Mouse (Mus musculus): ENCODE data around the gene Ugt2b38. TPM values are rescaled to one million over a fixed set of nuclear protein-coding genes. Genes with fewer than 3 reads are reported as not detected.
"Not testable (repeated sequence)": the region's sequence is repeated elsewhere in the genome, so short reads cannot be mapped to it uniquely, and the experiment has no call there.

Ugt2b38 gene
- polyA plus RNA-seq, 1 experiment from 2014 or later = not detected

- Histone ChIP-seq H3K9ac (ENCODE audit: low read length) (no peak overlapping the region), H3K9me3 (ENCODE audit: control insufficient read depth, low read length) (no peaks in the 10 kb centered on the region), H3K27ac (ENCODE audit: low read depth) (no peak overlapping the region), H3K4me3 (ENCODE audit: low read depth, low read length) (no peak overlapping the region), H3K36me3 (ENCODE audit: control insufficient read depth, insufficient read depth, low read length) (no peaks in the 10 kb centered on the region), H3K27me3 (replicated peaks; ENCODE audit: control insufficient read depth, insufficient read depth, low read length) (no peaks in the 10 kb centered on the region), H3K4me1 (replicated peaks; ENCODE audit: control insufficient read depth, insufficient read depth, low read length) (no peaks in the 10 kb centered on the region), H3K4me2 (ENCODE audit: low read length) (no peak overlapping the region)
- 80% methylated on average over 2 of the region's 2 CpGs for WGBS
- ATAC-seq (replicated peaks; ENCODE audit: low FRiP score, low TSS enrichment, low read depth) (no peak), DNase-seq (ENCODE audit: low spot score) (no peak)
Measured at GRCm38 (mm10) chr5:87390818-87391217, 33.2 kb downstream of the Ugt2b38 start.

GRCm38 (mm10) chr5:87380234-87380633 is 43.8 kb downstream of the Ugt2b38 start:
- no peak for ATAC-seq (replicated peaks; ENCODE audit: low FRiP score, low TSS enrichment, low read depth)
- WGBS = 63% methylated on average over 2 of the region's 2 CpGs
- H3K27ac ChIP-seq (ENCODE audit: low read depth) = no peak overlapping the region

GRCm38 (mm10) chr5:87379825-87380224 is 44.2 kb downstream of the Ugt2b38 start:
- 0 out of 2 replicates have a peak, but pooled peaks have one; percentile 36 for ATAC-seq (replicated peaks; ENCODE audit: low FRiP score, low TSS enrichment, low read depth)
- Histone ChIP-seq H3K9ac (ENCODE audit: low read length) (no peak overlapping the region), H3K4me2 (ENCODE audit: low read length) (no peak overlapping the region), H3K27me3 (replicated peaks; ENCODE audit: control insufficient read depth, insufficient read depth, low read length) (no peaks in the 10 kb centered on the region), H3K36me3 (ENCODE audit: control insufficient read depth, insufficient read depth, low read length) (no peaks in the 10 kb centered on the region), H3K4me3 (ENCODE audit: low read depth, low read length) (no peak overlapping the region), H3K9me3 (ENCODE audit: control insufficient read depth, low read length) (no peaks in the 10 kb centered on the region), H3K27ac (ENCODE audit: low read depth) (no peak overlapping the region), H3K4me1 (replicated peaks; ENCODE audit: control insufficient read depth, insufficient read depth, low read length) (no peaks in the 10 kb centered on the region)
- no peak for DNase-seq (ENCODE audit: low spot score)

More at GRCm38 (mm10) chr5:87380234-87380633, 43.8 kb downstream of the Ugt2b38 start:
- no peaks in the 10 kb centered on the region for H3K9me3 ChIP-seq (ENCODE audit: control insufficient read depth, low read length)
- H3K4me3 ChIP-seq (ENCODE audit: low read depth, low read length) = no peak overlapping the region
- no peak overlapping the region for H3K9ac ChIP-seq (ENCODE audit: low read length)
- H3K27me3 ChIP-seq (replicated peaks; ENCODE audit: control insufficient read depth, insufficient read depth, low read length) = no peaks in the 10 kb centered on the region
- DNase-seq (ENCODE audit: low spot score) = no peak
- H3K4me1 ChIP-seq (replicated peaks; ENCODE audit: control insufficient read depth, insufficient read depth, low read length) = no peaks in the 10 kb centered on the region
- H3K4me2 ChIP-seq (ENCODE audit: low read length) = no peak overlapping the region
- no peaks in the 10 kb centered on the region for H3K36me3 ChIP-seq (ENCODE audit: control insufficient read depth, insufficient read depth, low read length)

- Histone ChIP-seq H3K9me3 (ENCODE audit: control insufficient read depth, low read length) (no peaks in the 10 kb centered on the region), H3K4me1 (replicated peaks; ENCODE audit: control insufficient read depth, insufficient read depth, low read length) (no peaks in the 10 kb centered on the region), H3K27me3 (replicated peaks; ENCODE audit: control insufficient read depth, insufficient read depth, low read length) (no peaks in the 10 kb centered on the region), H3K36me3 (ENCODE audit: control insufficient read depth, insufficient read depth, low read length) (no peaks in the 10 kb centered on the region), H3K4me2 (ENCODE audit: low read length) (no peak overlapping the region), H3K4me3 (ENCODE audit: low read depth, low read length) (no peak overlapping the region), H3K27ac (ENCODE audit: low read depth) (no peak overlapping the region), H3K9ac (ENCODE audit: low read length) (no peak overlapping the region)
- DNase-seq (ENCODE audit: low spot score) (no peak), ATAC-seq (replicated peaks; ENCODE audit: low FRiP score, low TSS enrichment, low read depth) (no peak)
- 88% methylated on average over 3 of the region's 3 CpGs for WGBS
Measured at GRCm38 (mm10) chr5:87375874-87376383, 48.1 kb downstream of the Ugt2b38 start.

- DNase-seq (ENCODE audit: low spot score) (no peak), ATAC-seq (replicated peaks; ENCODE audit: low FRiP score, low TSS enrichment, low read depth) (no peak)
- no peaks in the 10 kb centered on the region for H3K27me3 ChIP-seq (replicated peaks; ENCODE audit: control insufficient read depth, insufficient read depth, low read length)
- H3K27ac ChIP-seq (ENCODE audit: low read depth) = no peak overlapping the region
- no peaks in the 10 kb centered on the region for H3K4me1 ChIP-seq (replicated peaks; ENCODE audit: control insufficient read depth, insufficient read depth, low read length)
- no peaks in the 10 kb centered on the region for H3K36me3 ChIP-seq (ENCODE audit: control insufficient read depth, insufficient read depth, low read length)
- no peaks in the 10 kb centered on the region for H3K9me3 ChIP-seq (ENCODE audit: control insufficient read depth, low read length)
- H3K9ac ChIP-seq (ENCODE audit: low read length) = no peak overlapping the region
- H3K4me2 ChIP-seq (ENCODE audit: low read length) = no peak overlapping the region
- H3K4me3 ChIP-seq (ENCODE audit: low read depth, low read length) = no peak overlapping the region
- 58% methylated on average over 1 of the region's 1 CpGs for WGBS
Measured at GRCm38 (mm10) chr5:87373502-87373863, 50.5 kb downstream of the Ugt2b38 start.

GRCm38 (mm10) chr5:87372788-87373501 is 51.1 kb downstream of the Ugt2b38 start:
- not testable (repeated sequence) for H3K27ac ChIP-seq (ENCODE audit: low read depth); H3K9me3 ChIP-seq (ENCODE audit: control insufficient read depth, low read length); DNase-seq (ENCODE audit: low spot score); H3K4me1 ChIP-seq (replicated peaks; ENCODE audit: control insufficient read depth, insufficient read depth, low read length); H3K27me3 ChIP-seq (replicated peaks; ENCODE audit: control insufficient read depth, insufficient read depth, low read length); H3K4me2 ChIP-seq (ENCODE audit: low read length); H3K9ac ChIP-seq (ENCODE audit: low read length); H3K36me3 ChIP-seq (ENCODE audit: control insufficient read depth, insufficient read depth, low read length); H3K4me3 ChIP-seq (ENCODE audit: low read depth, low read length)
- 50% methylated on average over 4 of the region's 4 CpGs for WGBS
- peak; percentile 74; the same call in 1 of the 2 replicates for ATAC-seq (replicated peaks; ENCODE audit: low FRiP score, low TSS enrichment, low read depth)

Other genes with a start within 250 kb of the Ugt2b38 start
- gene Ugt2b37, start 169.4 kb downstream of the Ugt2b38 start, polyA plus RNA-seq (2014; fragmentation: Nextera tagmentation; extraction: Ambion mirVana) = not detected in 2 replicates
- gene Ugt2a3, start 87.0 kb downstream of the Ugt2b38 start, polyA plus RNA-seq (2014; fragmentation: Nextera tagmentation; extraction: Ambion mirVana) = 0.60 and 1.1 TPM in 2 replicates
- not detected in 2 replicates for gene Ugt2a2, start 58.1 kb upstream of the Ugt2b38 start, polyA plus RNA-seq (2014; fragmentation: Nextera tagmentation; extraction: Ambion mirVana)
- gene Gm43638, start 62.6 kb upstream of the Ugt2b38 start, polyA plus RNA-seq (2014; fragmentation: Nextera tagmentation; extraction: Ambion mirVana) = not detected in 2 replicates
- gene Ugt2a1, start 66.7 kb upstream of the Ugt2b38 start, polyA plus RNA-seq (2014; fragmentation: Nextera tagmentation; extraction: Ambion mirVana) = not detected in 2 replicates
- gene Sult1b1, start 114.0 kb upstream of the Ugt2b38 start, polyA plus RNA-seq (2014; fragmentation: Nextera tagmentation; extraction: Ambion mirVana) = 1.6 and 4.5 TPM in 2 replicates
- gene Sult1d1, start 144.8 kb upstream of the Ugt2b38 start, polyA plus RNA-seq (2014; fragmentation: Nextera tagmentation; extraction: Ambion mirVana) = 17.2 and 20.1 TPM in 2 replicates
- gene Sult1e1, start 167.4 kb upstream of the Ugt2b38 start, polyA plus RNA-seq (2014; fragmentation: Nextera tagmentation; extraction: Ambion mirVana) = not detected in 2 replicates
- not detected in 2 replicates for gene Csn1s1, start 242.0 kb upstream of the Ugt2b38 start, polyA plus RNA-seq (2014; fragmentation: Nextera tagmentation; extraction: Ambion mirVana)

All from intestine, embryonic 14.5 days (tissue).